Mouse (Mus musculus) erythroblast, embryonic 14.5 days (primary cell): Measurements from ENCODE around the gene Jag2.

Experiments used
- GATA1 ChIP-seq: IDR thresholded peaks from 2 replicates; pipeline ENCODE4 v1.6.1; 2012; ENCODE audit warnings: low read length, inconsistent platforms, mixed read lengths
- TAL1 ChIP-seq: IDR thresholded peaks from 3 replicates; pipeline ENCODE4 v1.6.1; 2012; ENCODE audit warnings: low read length, inconsistent platforms, mixed read lengths

DNA sequence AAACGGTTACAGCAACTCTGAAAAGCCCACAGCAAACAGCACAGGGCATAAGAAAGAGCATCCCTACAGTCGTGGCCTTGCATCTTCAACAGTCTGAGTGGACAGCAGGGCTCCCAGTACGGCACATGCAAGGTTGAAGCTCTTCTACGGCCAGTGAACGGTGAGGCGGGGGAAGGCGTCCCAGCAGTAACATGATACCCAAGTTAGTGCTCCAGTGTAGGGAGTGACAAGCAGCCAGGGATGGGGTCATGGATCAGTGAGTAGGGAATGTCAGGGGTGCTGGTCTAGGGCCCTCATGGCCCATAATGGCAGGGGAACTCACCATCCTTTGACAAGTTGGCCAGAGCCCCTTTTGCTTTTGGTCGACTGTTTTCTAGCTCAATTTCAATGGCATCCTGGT, 39.4 kb upstream of the Jag2 start:
- no peak for TF ChIP-seq GATA1
- no peak for TF ChIP-seq TAL1
